Mouse (Mus musculus): ENCODE results near the gene Nup188.

DNA sequence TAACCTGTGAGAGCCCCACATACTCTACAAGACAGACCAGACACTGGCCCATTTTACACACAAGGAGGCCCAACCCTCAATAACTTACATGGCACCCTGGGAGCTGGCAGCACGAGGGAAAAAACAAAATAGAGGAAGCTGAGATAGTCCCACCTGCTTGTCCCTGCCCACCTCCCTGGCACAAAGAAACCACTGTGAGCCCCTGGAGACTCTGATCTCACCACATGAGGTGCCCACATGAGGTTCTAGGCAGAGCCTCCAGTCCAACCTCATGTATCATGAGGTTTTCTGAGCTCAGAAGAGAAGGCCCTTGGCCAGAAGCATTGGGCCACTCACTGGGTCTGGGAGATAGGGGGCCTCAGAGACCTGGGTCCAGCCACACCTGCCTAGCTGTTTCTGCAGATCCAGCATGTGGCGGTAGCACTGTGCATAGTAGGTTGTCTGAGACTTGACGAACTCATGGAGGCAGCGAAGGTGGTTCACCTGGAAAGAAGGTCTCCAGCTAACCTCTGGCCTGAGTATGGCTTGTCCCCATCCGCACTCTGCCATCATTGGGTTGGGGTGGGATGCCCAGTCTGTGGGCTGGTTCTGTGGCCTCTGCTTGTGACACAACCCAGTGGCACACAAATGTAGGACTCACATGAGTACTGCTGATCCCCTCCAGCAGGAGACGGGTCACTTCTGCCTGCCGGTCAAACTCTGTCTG is 59.9 kb downstream of the Nup188 start:
- TF ChIP-seq POLR2A (IDR thresholded peaks at IDR 0.05; ENCODE audit: low read depth, low read length), result no peak
- no peak for TF ChIP-seq CTCF (conservative IDR thresholded peaks at IDR 0.05; ENCODE audit: insufficient read depth, insufficient read length, low read depth, low read length)
